Mouse (Mus musculus) heart, adult 2 months (tissue): ENCODE results near the gene Rnf208.

Experiments used
- CTCF ChIP-seq: fragments of 200-600 bp; IDR thresholded peaks from 2 replicates; pipeline ENCODE4 v1.8.1; 2022; ENCODE audit warnings: antibody characterized with exemption, mild to moderate bottlenecking, moderate library complexity
- EP300 ChIP-seq: fragments of 200-500 bp; IDR thresholded peaks from 2 replicates; pipeline ENCODE4 v1.6.1; 2011; ENCODE audit warnings: low read depth, low read length, control low read depth; ENCODE audit not compliant: insufficient read depth
- POLR2A ChIP-seq: fragments of 200-500 bp; IDR thresholded peaks from 2 replicates; pipeline ENCODE4 v1.6.1; 2011; ENCODE audit warnings: mild to moderate bottlenecking, low read depth, low read length, control low read depth; ENCODE audit not compliant: insufficient read depth

DNA sequence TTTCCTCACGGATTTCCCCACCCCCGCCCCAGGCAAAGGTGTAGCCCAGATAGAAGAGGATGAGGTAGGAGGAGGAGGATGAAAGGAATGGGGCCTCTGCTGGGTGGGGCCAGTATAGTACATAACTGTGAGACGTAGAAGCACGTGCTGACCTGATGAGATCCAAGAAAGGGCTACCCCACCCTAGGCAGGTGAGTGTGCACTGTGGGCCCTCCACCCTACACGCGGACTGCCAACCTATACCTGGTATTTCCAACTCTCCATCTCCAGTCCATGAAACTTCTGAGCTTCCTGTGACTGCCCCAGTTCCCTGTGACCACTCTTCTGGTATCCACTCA, 648 bp upstream of the Rnf208 start:
- TF ChIP-seq CTCF (no peak), POLR2A (no peak), EP300 (no peak)
